Mouse (Mus musculus) E14TG2a.4 (cell line): ENCODE measurements around the gene Lrrc46.

Experiments used
- H3K27me3 ChIP-seq: 2 replicates; pipeline ENCODE4 v1.6.1; 2014; ENCODE audit warnings: low read length, control low read depth; ENCODE audit not compliant: insufficient read depth
- H3K36me3 ChIP-seq: 2 replicates; pipeline ENCODE4 v1.6.1; 2014; ENCODE audit warnings: low read length, control low read depth; ENCODE audit not compliant: insufficient read depth
- H3K4me1 ChIP-seq: replicated peaks from 2 replicates; pipeline ENCODE4 v1.6.1; 2014; ENCODE audit warnings: low read depth, low read length, control low read depth
- H3K4me3 ChIP-seq: replicated peaks from 2 replicates; pipeline ENCODE4 v1.5.1; 2014; ENCODE audit warnings: mild to moderate bottlenecking, low read length
- H3K9me3 ChIP-seq: 2 replicates; pipeline ENCODE4 v1.6.1; 2014; ENCODE audit warnings: low read length, control low read depth
- CTCF ChIP-seq: conservative IDR thresholded peaks from 2 replicates; pipeline ENCODE4 v1.5.1; 2014; ENCODE audit warnings: low read length
- NANOG ChIP-seq: IDR thresholded peaks from 2 replicates; pipeline ENCODE4 v1.6.1; 2014; ENCODE audit warnings: borderline replicate concordance, low read length, mixed read lengths
- POU5F1 ChIP-seq: IDR thresholded peaks from 2 replicates; pipeline ENCODE4 v1.6.1; 2014; ENCODE audit warnings: low read length, borderline replicate concordance

The Lrrc46 gene

DNA sequence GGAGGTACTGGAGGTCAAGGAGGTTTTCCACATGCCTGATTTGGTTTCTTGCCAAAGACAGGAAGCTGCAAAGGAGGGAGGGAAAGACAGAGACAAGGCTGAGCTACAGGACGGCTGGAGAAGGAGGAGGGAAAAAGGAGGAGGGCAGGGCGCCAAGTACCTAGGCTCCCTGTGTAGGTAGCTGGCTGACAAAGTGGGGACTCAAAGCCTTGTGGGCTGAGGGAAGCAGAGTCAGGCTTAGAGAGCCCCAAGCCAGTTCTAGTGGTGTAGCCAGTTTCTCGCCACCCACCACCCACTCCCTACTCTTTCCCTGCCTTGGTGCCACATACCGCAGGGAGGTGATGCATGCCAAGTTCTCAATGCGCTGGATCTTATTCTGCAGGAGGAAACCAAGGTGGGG, 5.1 kb downstream of the Lrrc46 start:
- TF ChIP-seq CTCF: no peak
- no peak for TF ChIP-seq POU5F1
- TF ChIP-seq NANOG: no peak
- Histone ChIP-seq H3K36me3 (peaks cover 23% of the 10 kb centered on the region), H3K4me3 (no peak overlapping the region), H3K9me3 (no peaks in the 10 kb centered on the region), H3K27me3 (peaks cover 12% of the 10 kb centered on the region), H3K4me1 (peaks cover 25% of the 10 kb centered on the region)

DNA sequence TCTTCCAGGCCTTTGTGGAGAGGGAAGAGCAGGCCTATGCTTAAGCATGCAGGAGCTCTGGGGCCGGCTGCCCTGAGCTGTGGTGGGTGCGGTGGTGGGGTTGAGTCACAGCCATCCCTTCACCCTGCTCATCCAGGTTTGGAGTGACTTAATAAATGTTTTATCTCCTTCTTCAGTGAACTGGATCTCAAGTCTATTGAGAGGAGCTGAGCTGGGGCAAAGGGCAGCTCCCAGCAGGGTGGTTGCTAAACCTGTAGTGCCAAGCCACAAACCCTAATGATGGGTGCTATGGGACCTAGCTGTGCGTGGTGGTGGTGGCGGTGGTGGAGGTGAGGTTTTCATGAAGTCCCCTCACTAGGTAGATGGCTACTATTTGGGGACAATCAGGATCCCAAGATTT, 7.4 kb downstream of the Lrrc46 start:
- Histone ChIP-seq H3K4me3 (no peak overlapping the region), H3K9me3 (no peaks in the 10 kb centered on the region), H3K36me3 (peaks cover 23% of the 10 kb centered on the region), H3K27me3 (peaks cover 12% of the 10 kb centered on the region), H3K4me1 (peaks cover 30% of the 10 kb centered on the region)
- TF ChIP-seq CTCF (no peak), NANOG (no peak), POU5F1 (no peak)

DNA sequence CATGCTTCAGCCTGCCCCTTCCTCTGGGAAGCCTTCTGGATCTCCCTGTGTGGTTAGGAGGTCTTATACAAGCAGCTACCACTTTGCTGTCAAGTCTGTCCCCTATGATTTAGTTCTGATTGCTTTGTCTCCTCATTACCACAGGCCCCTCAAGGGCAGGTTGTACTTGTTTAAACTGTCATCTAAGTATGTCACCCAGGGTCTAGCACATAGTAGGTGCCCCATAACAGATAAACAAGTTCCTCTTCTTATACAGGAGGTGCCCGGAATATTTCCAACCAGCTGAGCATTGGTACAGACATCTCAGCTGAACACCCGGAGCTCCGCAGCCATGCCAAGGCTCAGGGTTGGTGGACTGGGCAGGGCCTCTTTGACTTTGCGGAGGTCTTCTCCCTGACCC, 8.7 kb downstream of the Lrrc46 start:
- peaks cover 12% of the 10 kb centered on the region for H3K27me3 ChIP-seq
- H3K36me3 ChIP-seq: peaks cover 23% of the 10 kb centered on the region
- H3K4me3 ChIP-seq: no peak overlapping the region
- H3K4me1 ChIP-seq: peaks cover 34% of the 10 kb centered on the region
- TF ChIP-seq POU5F1 (no peak), NANOG (no peak), CTCF (no peak)
- no peaks in the 10 kb centered on the region for H3K9me3 ChIP-seq

DNA sequence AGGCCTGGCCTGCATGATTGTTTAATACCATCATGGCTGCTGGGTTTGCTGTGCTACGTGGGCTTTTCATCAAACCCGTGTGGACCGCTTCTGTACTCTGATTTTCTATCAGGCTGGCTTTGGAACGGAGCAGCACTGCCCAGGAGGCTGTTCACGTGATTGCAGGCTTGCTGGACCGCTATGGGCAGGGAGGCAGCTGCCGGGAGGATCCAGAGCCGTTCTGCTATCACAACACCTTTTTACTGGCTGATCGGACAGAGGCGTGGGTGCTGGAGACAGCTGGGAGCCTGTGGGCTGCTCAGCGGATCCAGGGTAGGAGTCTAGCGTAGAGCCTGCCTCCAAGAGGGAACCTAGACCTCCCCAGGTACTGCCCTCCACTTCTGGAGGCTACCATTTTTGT, 9.2 kb downstream of the Lrrc46 start:
- peaks cover 12% of the 10 kb centered on the region for H3K27me3 ChIP-seq
- H3K4me1 ChIP-seq: peaks cover 34% of the 10 kb centered on the region
- TF ChIP-seq CTCF: no peak
- no peak for TF ChIP-seq NANOG
- no peak for TF ChIP-seq POU5F1
- H3K36me3 ChIP-seq: peaks cover 23% of the 10 kb centered on the region
- H3K9me3 ChIP-seq: no peaks in the 10 kb centered on the region
- no peak overlapping the region for H3K4me3 ChIP-seq

DNA sequence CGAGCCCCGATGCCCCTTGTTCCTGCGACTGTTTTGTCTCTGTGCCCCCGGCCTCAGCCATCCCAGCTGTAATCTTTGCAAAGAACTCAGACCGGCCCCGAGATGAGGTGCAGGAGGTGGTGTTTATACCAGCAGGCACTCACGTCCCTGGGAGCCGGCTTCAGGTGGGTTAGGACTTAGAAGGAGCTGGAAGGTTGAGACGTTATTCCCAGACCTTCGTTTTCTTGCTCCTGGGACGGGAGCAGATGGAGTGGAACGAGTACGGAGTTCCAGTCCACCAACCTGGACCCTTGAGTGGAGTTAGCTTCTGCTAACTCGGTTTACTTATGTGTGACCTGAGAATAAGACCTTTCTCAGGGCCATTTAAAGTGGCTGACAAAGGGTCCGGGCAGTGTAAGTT, 10.8 kb downstream of the Lrrc46 start:
- peaks cover 1% of the 10 kb centered on the region; the same call in 1 of the 2 replicates for H3K27me3 ChIP-seq
- peak overlapping the region; percentile 83 for H3K4me3 ChIP-seq
- H3K9me3 ChIP-seq: no peaks in the 10 kb centered on the region
- H3K4me1 ChIP-seq: peaks cover 38% of the 10 kb centered on the region
- H3K36me3 ChIP-seq: peaks cover 23% of the 10 kb centered on the region
- no peak for TF ChIP-seq POU5F1
- no peak for TF ChIP-seq CTCF
- TF ChIP-seq NANOG: no peak

DNA sequence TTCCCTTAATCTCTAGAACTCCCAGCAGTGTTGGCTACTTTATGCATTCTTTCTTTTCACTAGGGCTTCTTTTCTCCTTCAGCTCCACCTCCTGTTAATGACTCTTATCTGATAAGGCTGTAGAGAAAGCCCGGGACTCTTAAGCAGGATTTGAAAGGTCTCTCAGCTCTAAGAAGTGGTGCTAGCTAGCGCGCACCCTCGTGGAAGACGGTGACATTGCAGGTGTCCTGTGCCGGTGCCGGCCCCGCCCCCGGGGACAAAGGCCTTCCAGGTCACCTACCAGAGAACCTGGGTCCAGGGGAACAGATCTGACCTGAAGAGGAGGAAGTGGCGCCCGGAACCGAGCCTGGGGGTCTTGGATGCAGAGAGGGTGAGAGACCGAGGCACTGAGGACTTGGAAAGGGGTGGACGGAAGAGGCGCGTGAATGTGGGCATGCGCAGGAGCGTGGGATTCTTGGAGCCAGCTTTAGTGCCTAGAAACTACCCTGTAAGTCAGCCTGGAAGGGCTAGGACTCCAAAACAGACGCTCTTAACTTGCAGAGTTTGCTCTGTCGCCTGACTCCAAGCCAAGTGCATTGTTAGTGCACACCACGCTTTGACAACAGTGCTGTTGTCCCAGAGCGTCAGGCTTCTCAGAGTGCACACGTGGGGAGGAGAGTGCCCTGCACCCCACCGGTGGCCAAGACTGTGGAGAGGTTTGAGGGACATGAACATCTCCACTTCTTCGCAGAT, 11.4 kb downstream of the Lrrc46 start, which contains the start of gene Scrn2:
Scrn2 (plus strand) TSS at position 253 of the 732 bp plus-strand sequence.
- Histone ChIP-seq H3K27me3 (no peaks in the 10 kb centered on the region), H3K36me3 (peaks cover 26% of the 10 kb centered on the region), H3K9me3 (no peaks in the 10 kb centered on the region), H3K4me3 (peak within 1 kb of the TSS; percentile 83), H3K4me1 (peaks cover 44% of the 10 kb centered on the region)
- peak; percentile 86 for TF ChIP-seq CTCF
- TF ChIP-seq NANOG: no peak

DNA sequence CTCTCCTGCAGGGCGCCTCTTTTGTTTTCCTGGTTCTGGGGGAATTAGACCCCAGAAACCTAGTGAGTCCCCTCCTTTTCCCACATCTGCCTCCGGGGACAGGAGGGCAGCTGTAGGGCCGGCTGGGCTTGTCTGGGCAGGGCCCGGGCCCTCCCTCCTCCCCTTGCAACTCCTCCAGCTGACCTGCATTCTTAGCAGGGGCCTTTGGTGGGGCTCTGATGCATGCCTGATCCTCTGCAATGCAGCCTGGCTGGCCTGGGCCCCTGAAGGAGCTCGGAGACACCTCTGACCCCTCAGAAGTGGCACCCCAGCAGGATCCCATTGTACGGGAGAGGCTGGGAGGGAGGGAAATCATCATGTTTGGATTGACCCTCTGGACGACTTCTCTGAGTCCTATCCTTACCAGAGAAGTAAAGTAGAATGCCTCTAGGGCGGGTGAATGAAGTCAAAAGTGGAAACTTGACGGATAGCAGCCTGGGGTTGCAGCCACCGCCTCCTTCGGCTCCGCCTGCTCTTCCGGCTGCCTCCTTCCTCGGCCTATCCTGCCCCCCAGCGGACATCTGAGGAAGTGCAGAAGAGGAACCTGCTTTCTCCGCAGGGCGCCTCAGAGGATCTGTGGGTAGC, 15.4 kb downstream of the Lrrc46 start:
- Histone ChIP-seq H3K9me3 (no peaks in the 10 kb centered on the region), H3K36me3 (peaks cover 17% of the 10 kb centered on the region), H3K27me3 (peaks cover 31% of the 10 kb centered on the region), H3K4me3 (peak overlapping the region; percentile 75), H3K4me1 (peaks cover 70% of the 10 kb centered on the region)
- TF ChIP-seq NANOG (no peak), CTCF (peak; percentile 86), POU5F1 (no peak)

DNA sequence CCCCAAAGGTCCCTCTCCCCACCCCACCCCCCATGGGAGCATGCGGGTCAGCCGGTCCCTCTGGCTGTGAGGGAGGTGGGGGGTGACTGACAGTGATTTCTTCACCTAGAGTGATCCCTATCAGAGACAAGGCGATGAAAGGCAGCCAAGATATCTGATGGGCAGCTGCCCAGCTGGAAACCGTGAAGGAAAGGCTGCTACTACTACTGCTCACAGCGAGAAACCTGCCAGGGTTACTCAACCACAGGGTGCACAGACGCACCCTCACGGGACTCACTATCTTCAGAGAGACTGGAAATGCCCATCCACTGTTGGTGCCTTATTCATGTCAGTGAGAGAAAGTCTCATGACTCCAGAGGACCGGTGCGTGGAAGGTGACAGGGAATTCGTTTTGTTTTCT, 16.2 kb downstream of the Lrrc46 start:
- Histone ChIP-seq H3K36me3 (peaks cover 17% of the 10 kb centered on the region), H3K4me1 (peaks cover 67% of the 10 kb centered on the region), H3K9me3 (no peaks in the 10 kb centered on the region), H3K4me3 (peak overlapping the region; percentile 75), H3K27me3 (peaks cover 39% of the 10 kb centered on the region)
- TF ChIP-seq NANOG (no peak), CTCF (no peak), POU5F1 (no peak)
